Mouse (Mus musculus) lung, postnatal 0 days (tissue): ENCODE data around the gene Serf2.

ENCODE experiments used
- CTCF ChIP-seq: IDR thresholded peaks from 2 replicates; pipeline ENCODE4 v1.5.1; 2016; ENCODE audit warnings: antibody characterized with exemption, mild to moderate bottlenecking
- EP300 ChIP-seq: IDR thresholded peaks from 2 replicates; pipeline ENCODE4 v1.6.1; 2016; ENCODE audit warnings: antibody characterized with exemption, mild to moderate bottlenecking, control low read depth

GRCm38 (mm10) chr2:121480498-121480897, 31.5 kb downstream of the Serf2 start:
- TF ChIP-seq EP300 = no peak
- TF ChIP-seq CTCF = peak; percentile 66
